Mouse (Mus musculus) regulatory T cell (primary cell): ENCODE measurements around the gene Tmcc1.

Experiments
- in situ Hi-C: fragments of 300-600 bp; cut with MboI, MseI; formaldehyde crosslinking; loops from one replicate; pipeline ENCODE4 v1.15.1; 2025; ENCODE audit warnings: high pct_unique_total_duplicates

Tmcc1 gene

DNA sequence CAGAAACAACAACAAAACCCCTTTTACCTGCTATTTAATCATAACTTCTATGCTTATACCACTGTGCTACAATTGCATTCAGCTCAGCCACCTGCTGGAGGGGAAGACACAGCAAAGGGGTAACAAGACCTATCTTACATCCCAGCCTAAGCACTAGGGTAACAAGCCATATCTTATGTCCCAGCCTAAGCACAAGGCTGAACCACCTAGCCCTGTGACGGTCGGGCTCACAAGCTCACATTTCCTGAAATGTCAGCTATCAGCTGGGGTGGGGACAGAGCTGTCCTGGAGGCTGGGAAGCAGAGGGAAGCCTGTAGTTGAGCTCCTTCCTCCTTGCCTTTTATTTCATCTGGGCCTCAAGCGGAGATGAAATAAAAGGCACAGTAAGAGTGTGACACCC is 115.7 kb downstream of the Tmcc1 start:
- in situ Hi-C loops: no loop called here

DNA sequence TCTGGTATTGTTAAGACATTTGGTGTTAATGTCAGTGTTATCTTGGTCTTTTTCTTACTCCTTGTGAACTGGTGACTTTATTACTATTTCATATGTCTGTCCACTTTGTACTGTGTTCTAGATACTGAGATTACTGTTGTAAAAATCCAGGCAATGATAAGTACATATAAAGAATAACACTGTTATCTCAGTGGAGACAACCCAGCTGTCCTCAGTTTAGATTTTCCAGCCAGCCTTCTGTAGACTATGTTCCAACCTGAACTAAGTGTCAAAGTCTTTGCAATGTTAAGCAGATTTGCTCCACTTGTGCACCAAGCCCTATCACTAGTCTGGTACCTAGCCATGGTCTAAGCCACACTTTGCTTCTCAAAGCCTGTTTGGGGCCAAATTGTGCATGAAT is 118.4 kb downstream of the Tmcc1 start:
- in situ Hi-C loops: no loop called here

DNA sequence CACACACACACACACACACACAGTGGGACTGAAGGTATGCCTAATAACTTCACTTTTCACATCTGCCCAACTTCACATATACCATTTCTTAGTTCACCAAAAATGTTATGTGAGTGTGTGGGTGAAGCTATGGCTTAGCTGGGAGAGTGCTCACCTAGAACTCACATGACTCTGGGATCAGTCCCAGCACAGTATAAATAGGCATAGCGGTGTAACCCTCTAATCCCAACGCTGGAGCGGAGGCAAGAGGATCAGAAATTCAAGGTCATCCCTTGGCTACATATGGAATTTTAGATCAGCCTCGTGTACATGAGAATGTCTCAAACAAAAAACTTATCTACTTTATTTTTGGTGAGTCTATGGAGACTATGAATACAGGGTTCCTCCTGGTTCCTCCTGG is 119.7 kb downstream of the Tmcc1 start:
- in situ Hi-C loops: no loop called here

DNA sequence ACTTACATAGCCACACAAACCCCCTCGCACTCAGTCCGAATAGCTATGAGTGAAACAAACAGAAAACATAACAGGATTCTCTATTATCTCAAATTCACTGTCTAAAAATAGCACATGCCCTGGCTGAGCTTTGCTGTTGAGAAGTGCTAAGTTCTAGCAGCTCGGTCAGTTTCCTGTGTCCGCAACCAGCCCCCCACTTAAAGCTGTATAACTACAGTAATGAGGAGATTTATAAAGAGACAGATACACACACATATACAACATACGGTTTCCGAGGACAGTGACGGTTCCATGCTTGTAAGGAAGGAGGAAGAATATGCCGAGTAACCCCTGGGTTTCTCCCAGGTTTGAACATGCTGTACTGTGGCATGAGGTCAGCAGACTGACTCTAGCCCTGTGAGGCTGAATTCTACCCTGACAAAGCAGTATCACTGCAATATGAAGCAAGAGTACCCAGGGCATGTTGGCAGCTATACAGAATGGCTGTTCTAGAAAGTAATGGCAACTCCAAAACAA is 120.5 kb downstream of the Tmcc1 start:
- in situ Hi-C loops: no loop called here

DNA sequence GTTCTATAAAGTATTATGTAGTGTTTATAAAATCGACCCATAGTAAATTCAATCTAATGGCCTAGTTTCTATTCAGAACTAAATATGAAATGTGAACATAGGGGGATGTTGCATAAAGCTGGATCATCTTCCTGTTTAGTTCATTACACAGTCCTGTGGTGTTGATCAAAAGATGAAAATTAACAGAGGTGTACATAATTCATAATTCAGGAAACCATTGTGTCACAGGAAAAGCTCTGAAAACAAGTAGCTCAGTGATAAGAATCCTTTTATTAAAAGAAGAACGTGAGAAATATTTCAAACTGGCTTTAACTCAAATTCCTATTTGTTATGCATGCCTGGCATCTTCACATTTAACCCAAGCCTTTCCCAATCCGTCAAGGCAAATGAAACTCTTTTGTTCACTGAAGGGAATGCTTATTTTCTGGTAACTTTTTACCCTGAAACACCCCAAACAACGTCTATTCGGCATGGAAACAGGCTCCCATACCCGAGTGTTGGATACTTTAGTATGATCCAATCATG is 121.0 kb downstream of the Tmcc1 start:
- in situ Hi-C loops: no loop called here

DNA sequence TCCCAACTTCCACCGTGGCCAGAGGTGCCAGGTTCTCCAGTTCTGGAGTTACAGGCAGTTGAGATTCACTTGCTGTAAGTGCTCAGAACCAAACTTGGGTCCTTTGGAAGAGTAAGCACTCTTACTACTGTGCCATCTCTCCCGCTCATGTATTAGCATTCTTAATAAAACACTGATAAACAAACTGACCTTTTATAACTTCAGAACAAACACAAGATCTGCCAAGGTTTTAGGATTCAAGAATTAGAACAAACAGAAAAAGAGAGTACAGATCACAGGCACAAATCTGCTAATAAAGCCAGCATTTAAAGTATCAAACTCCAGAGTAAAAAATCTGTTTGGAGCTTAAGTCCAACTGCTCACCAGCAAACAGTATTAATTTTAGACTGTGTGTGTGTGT is 121.5 kb downstream of the Tmcc1 start:
- in situ Hi-C loops: no loop called here

DNA sequence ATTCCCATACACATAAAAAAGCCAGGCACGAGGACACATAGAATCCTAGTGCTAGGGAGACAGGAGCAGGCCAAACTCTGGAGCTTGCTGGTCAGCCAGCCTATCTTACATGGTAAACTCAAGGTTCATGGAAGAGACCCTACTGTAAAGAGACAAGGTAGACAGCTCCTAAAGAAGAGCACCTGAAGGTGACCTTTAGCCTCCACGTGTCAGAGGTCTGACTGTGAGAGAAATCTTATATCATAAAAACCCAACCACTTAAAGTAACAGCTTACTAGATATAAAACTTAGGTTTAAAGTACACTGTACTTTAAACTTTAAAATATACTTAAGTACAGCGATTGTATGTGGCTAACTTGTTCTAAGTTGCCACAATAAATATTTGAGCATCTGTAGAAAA is 122.7 kb downstream of the Tmcc1 start:
- in situ Hi-C loops: no loop called here

DNA sequence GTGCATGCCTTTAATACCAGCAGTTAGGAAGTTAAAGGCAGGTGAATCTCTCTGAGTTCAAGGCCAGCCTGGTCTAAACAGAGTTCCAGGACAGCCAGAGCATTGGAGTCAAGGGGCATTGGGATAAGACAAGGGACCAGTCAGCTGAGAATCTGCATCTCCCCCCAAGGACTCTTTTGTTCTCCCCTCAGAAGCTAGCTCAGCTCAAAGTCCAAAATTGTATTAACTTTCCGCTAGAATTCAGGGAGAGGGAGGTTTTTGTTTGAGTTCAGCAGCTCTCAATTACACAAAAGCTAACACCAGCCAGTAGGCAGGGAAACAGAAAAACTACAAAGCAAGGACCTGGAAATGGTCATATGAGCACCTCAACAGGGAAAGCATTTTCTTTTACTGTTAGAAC is 129.8 kb downstream of the Tmcc1 start:
- in situ Hi-C loops: no loop called here

DNA sequence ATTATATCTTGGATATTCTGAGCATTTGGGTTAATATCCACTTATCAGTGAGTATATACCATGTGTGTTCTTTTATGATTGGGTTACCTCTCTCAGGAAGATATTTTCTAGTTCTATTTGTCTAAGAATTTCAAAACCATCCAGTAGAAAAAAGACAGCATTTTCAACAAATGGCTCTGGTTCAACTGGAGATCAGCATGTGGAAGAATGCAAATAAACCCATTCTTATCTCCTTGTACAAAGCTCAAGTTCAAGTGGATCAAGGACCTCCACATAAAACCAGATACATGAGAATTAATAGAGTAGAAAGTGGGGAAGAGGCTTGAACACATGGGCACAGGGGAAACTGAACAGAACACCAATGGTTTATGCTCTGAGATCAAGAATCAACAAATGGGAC is 133.7 kb downstream of the Tmcc1 start:
- in situ Hi-C loops: loop anchor here (10.0 kb wide), 1 partner anchor 335 kb away; no protein-coding TSS in a partner anchor

DNA sequence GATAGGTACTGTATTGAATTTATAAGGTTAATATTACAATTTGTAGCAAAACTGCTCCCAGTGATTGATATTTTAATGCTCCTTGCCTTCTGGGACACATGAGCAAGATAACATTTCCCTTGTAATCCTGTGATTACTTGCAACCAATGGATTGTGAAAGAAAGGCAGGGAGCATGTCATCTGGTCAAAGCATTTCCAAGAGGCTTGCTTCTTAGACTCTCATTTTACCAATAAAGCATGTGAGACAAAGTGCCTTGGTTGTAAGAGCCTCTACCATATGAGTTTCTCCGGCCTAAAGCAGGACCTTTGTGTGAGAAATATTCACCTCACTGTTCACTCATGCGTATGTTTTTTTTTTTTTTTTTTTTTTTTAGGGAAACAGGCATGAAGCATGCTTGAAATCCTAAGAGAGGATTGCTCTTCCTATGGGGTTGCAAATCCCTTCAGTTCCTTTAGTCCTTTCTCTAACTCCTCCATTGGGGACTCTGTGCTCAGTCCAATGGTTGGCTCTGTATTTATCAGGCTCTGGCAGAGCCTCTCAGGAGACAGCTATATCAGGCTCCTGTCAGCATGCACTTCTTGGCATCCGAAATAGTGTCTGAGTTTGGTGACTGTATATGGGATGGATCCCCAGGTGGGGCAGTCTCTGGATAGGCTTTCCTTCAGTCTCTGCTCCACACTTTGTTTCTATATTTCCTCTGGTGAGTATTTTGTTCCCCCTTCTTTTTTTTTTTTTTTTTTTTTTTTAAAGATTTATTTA is 134.6 kb downstream of the Tmcc1 start:
- in situ Hi-C loops: loop anchor here (10.0 kb wide), 1 partner anchor 334 kb away; no protein-coding TSS in a partner anchor

DNA sequence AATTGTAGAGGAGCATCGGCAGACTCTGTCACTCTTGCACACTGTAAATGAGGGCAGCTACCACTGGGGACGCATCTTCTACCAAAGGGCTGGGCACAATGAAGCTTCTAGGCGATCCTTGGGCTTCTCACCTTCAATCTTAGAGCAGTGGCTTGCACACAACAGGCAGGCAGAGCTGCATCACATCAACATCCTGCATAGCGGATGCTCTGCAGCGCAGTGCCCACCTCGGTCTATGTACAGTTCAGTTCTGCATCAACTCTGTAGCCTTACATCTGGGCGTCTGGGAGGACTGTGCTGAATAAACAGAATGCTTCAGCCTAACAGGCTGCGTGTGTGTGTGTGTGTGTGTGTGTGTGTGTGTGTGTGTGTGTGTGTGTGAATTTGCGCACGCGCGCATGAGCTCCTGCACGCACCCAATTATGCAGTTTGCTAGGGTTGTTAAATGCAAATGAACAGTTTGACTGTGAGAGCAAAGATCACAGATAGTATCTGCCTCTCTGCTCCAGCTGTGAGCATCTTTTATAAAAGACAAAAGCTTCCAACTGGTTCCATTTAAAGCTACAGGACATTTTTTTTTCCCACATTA is 136.5 kb downstream of the Tmcc1 start:
- in situ Hi-C loops: loop anchor here (10.0 kb wide), 1 partner anchor 332 kb away; no protein-coding TSS in a partner anchor

DNA sequence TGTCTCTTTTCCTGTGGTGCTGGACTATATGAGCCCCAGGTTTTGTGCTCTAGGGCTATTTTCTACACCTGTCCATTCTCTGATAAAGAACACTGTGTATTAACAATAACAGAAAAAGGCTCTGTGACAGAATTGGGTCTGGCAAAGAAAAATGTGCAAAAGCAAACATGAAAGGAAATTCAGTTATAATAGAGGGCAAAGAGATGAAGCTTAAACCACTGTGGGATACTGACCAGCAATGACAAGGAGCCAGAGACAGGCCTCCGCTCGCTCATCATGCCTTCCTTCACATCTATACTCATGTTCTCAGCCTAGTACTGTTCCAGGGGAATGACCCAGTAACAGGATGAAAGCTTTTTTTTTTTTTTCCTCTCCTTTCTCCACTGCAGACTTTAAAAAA is 137.5 kb downstream of the Tmcc1 start:
- in situ Hi-C loops: loop anchor here (10.0 kb wide), 1 partner anchor 331 kb away; no protein-coding TSS in a partner anchor

DNA sequence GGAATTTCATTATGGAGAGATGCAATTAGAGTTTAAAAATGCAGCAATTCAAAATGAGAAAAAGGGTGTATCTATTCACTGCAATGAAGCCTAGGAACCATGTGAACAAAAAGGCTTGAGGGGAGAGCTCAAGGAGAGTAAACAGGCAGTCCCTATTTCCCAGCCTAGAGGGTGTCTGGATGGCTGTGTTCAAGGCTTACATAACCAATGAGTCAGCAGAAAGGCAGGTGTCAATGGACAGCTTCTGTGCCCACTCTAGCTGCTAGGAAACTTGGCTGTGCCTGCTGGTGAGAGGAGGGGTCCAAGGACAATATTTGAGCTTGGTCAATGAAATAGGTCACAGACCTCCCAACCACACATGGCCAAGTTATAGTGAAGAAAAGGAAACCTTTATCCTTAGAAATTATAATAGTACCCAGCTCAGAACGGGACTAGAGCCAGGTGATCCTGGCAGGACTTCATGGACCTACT is 138.2 kb downstream of the Tmcc1 start:
- in situ Hi-C loops: loop anchor here (10.0 kb wide), 1 partner anchor 330 kb away; no protein-coding TSS in a partner anchor

DNA sequence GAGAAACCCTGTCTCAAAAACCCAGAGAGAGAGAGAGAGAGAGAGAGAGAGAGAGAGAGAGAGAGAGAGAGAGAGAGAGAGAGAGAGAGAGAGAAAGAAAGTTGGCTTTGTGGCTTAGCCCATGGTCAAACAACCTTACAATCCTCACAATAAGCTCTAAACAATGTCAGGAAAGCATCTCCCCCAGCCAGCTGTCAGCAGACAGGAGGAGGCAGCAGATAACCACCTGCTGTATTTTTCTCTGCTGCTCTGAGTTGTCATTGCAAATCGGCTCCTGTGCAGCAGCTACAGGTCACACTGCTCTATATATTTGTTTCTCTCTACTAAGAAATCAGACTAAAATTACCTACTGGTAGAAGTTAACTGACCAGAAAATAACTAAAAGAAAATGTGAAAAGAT is 145.4 kb downstream of the Tmcc1 start:
- in situ Hi-C loops: no loop called here

DNA sequence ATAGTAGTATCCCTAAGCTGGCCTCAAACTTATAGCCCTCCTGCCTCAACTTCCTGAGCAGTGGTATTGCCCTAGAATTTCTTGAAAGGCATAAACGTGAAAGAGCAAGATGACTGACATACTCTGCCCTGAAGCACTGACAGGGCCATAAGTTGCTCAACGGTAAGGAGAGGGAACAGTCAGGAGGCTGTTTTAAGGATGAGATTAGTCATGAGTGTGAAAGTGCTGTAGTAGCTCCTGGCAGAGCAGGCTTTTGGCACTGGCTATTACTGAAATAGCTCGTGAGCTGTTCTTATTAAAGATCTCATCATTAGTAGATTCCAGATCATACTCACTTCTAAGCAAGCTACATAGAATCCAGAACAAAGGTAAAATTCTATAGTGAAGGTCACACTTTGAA is 145.9 kb downstream of the Tmcc1 start:
- in situ Hi-C loops: no loop called here

DNA sequence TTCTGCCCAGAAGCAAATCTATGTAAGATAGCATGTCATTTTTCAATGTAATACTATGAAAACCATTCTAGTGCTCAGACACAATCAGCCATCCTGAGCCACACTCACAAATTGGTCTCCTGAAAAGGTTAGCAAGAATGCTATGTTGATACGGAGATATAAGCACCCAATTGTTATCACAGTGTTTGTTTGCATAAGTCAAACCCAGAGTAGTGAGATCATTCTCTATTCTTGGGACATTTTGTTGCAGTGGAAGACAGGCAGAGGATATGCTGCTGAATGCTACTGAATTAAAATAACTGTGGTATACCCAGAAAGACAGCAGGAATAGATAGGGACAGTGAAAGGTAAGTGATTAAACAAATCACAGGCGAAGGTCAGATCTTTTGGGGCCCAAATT is 149.2 kb downstream of the Tmcc1 start:
- in situ Hi-C loops: no loop called here

DNA sequence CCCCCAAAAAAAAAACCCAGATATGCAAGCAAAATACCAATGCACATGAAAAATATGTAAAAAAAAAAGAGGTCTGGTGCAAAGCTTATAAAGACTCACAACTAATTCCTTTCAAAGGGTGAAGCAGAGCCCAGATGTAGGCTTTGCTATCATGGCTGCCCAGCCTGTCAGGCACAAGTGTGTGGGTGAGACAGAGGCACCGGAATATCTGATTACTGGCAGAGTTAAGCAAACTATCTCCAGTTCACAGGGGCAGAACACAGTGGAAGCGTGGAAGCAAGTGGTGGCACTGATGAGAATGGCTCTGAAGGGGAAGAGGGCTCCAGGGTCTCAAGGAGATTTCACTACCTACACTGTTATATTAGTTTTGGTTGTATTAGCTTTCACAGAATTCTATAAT is 155.1 kb downstream of the Tmcc1 start:
- in situ Hi-C loops: no loop called here

DNA sequence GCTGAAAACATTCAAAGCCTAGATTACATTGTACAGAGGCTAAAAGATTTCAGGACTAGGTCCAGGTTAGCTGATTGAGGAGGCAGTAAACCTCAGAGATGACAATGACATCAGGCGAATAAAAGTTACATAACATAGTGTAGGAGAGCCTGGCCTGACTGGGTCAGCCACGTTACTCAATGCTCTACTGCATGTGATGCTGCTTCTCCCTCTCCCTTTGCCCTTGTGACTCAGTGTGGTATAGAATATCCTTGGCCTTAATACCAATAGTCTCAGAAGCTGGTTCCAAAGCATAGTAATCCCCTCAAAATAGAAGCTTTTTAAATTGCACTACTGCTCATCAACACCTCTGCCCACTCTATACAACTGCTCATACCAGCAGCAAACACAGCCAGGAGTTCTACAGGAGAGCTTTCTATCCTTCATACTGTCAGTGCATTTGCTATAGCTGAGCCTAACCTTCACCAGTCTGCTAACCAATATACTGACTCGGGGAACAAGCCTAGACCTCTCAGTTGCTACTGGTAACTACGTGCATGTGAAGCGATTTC is 155.9 kb downstream of the Tmcc1 start:
- in situ Hi-C loops: no loop called here

DNA sequence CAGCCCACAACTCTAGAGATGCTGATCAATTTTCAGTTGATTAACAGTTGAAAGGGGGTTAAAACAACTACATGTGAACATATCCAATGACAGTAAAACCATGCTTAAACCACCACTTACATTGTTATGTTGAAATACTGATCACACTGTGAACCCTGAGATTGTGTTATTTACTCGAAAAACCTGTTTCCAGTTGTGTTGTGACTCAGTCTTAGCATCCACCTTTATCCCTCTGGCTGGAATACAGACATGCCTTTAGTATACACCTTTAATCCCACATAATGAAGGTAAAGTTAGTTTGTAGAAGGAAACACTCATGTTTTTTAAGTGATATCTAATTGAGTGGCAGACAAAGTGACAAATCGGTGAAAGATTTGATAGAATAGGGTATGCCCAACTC is 156.7 kb downstream of the Tmcc1 start:
- in situ Hi-C loops: no loop called here

DNA sequence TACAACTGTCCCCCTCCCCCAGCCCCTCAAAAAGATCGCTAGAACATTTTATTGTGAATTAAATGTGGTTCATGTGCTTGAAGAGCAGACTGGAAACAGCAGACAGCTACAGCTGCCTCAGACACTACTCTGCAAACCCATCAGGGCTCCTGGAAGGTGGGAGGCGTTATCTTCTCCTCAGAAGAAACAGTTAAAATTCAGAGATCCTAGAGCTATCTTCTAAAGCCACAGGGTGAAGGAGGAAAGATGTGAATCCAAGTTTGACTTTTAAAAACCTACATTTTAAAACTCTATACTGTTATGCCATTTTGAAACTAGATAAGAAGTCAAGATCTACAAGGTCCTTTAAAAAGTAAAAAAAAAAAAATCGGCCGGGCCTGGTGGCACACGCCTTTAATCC is 162.2 kb downstream of the Tmcc1 start:
- in situ Hi-C loops: no loop called here

DNA sequence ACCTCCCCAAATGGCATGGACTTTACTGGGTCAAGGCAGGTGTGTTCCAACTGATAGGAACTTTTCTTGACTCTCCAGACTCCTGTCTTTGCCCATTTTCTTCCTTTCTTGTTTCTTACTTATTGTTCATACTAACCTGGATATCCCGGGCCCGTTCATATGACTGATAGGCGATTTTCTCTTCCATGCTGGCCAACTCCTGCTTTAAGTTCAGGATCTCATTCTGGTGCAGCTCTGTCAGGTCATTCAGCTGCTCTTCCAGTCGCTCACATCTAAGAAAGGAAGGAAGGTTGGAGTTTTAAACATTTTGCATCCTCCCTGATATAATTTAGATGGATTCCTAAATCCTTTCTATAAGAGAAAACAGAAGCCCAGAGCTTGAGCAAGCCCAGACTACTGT is 168.6 kb downstream of the Tmcc1 start:
- in situ Hi-C loops: no loop called here

DNA sequence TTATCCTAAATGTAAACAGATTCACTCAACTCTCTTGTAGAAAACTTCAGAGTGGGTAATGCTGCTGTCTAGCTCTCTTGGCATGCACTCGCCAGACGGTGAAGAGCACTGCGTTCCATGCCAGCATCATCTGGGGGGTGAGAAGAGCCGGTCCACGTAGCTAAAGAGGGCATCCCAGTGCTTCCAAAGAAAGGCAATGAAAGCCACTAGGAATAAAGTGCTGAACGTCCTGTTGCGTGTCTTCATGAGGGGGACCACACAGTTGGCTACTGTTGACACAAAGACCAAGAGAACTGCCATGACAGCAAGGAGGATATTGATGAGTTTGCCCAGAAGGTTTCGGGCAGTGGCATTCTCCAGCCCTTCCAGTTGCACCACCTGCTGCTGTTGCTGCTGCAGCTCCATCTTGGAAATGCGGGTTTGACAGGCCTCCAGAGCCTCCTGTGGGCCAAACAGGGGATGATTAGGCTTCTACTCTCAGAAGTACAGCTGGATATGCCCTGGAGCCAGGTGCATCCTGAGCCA is 171.3 kb downstream of the Tmcc1 start:
- in situ Hi-C loops: no loop called here
